Mouse (Mus musculus): ENCODE measurements around the gene Kpna7. TPM values are rescaled to one million over a fixed set of nuclear protein-coding genes. Genes with fewer than 3 reads are reported as not detected.

The Kpna7 gene
- polyA plus RNA-seq, 1 experiment from 2014 or later, result not detected

DNA sequence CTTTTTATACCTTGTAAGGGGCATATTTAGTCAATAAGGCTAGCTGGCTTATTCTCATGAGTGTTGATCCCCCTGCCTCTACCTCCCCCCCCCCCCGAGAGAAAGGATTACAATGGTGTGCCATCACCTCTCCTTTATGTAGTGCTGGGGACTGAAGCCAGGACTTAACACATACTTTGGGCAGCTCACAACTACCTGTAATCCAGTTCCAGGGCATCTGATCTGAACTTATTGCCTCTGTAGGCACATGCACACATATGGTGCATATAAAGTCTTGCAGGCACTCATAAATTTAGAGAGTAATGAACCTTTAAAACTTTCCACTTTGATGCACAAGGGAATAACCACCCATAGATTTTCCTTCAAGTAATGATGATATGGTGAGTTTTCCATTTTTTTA lies 69.6 kb downstream of the Kpna7 start:
- 76% methylated on average over 1 of the region's 1 CpGs for WGBS
- ATAC-seq (ENCODE audit: insufficient number of reproducible peaks, insufficient read depth, low FRiP score, low TSS enrichment, low read depth), result no peak
- no peaks in the 10 kb centered on the region for H3K9me3 ChIP-seq

DNA sequence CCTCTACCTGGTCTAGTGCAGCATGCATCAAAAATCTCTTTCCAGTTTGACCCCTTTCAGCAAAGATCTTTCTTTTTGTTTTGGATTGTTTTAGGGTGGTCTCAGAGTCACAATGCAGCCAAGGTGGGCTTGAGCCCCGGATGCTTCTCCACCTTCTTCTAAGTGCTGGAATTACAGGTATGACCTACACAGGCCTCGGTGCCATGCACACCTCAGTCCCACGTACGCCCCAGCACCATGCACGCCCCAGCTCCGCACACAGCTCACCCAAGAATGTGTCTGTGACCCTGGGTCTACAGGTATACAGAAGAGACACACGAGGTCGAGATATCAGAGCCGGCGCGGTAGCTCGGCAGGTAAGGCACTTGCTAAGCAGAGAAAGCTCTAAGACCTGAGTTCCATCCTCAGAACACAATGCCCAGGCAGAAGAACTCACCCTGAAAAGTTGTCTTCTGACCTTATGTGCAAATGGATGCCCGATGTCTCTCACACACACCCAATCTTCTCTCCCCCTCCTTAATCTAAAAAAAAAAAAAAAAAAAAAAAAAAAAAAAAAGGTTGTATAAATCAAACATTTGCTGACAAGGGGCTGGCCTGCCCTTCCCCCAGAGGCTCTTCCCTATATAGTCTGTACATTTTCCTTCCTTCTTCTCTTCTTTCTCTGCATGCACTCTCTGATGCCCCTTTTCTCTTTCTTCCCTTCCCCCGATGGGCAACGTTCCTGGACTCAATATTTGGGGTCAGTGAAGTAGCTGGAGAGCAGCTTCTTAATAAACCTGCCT lies 74.8 kb downstream of the Kpna7 start:
- H3K36me3 ChIP-seq, result no peaks in the 10 kb centered on the region
- no peaks in the 10 kb centered on the region for H3K27me3 ChIP-seq
- H3K4me2 ChIP-seq, result no peak overlapping the region
- no peak overlapping the region for H3K4me3 ChIP-seq
- no peak overlapping the region for H3K9ac ChIP-seq
- H3K9me3 ChIP-seq, result no peaks in the 10 kb centered on the region
- no peak overlapping the region for H3K27ac ChIP-seq
- no peaks in the 10 kb centered on the region for H3K4me1 ChIP-seq
- 89% methylated on average over 15 of the region's 15 CpGs for WGBS
- no peak for ATAC-seq (ENCODE audit: insufficient number of reproducible peaks, insufficient read depth, low FRiP score, low TSS enrichment, low read depth)

More for the DNA sequence above, 69.6 kb downstream of the Kpna7 start:
- H3K36me3 ChIP-seq, result no peaks in the 10 kb centered on the region
- no peaks in the 10 kb centered on the region for H3K27me3 ChIP-seq
- no peak overlapping the region for H3K4me2 ChIP-seq
- no peak overlapping the region for H3K4me3 ChIP-seq
- H3K27ac ChIP-seq, result no peak overlapping the region
- H3K9ac ChIP-seq, result no peak overlapping the region
- peaks cover 6% of the 10 kb centered on the region; the same call in 1 of the 2 replicates for H3K4me1 ChIP-seq

DNA sequence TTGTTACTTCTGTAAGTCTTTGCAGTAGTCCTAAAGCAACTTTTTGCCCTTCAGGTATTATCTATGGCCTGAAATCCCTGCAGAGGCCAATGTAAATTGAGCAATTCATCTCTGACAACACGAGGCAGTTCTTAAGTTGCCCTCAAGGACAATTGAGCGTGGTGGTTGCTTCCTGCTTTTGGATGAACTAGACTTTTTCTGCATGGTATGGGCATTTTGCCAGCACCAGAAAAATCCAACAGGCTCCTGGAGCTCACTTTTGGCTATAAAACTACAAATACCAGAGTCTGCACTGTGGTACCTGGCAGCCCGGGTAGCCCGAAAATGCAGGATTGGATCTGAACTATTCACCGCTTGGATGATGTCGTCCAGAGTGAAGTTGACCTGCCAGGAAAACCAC lies 78.2 kb downstream of the Kpna7 start:
- 76% methylated on average over 6 of the region's 6 CpGs for WGBS
- Histone ChIP-seq H3K4me2 (no peak overlapping the region), H3K4me3 (no peak overlapping the region), H3K36me3 (no peaks in the 10 kb centered on the region), H3K27me3 (no peaks in the 10 kb centered on the region), H3K9me3 (no peaks in the 10 kb centered on the region), H3K9ac (no peak overlapping the region), H3K4me1 (no peaks in the 10 kb centered on the region), H3K27ac (no peak overlapping the region)
- ATAC-seq (ENCODE audit: insufficient number of reproducible peaks, insufficient read depth, low FRiP score, low TSS enrichment, low read depth), result no peak

- Histone ChIP-seq H3K4me2 (no peak overlapping the region), H3K36me3 (no peaks in the 10 kb centered on the region), H3K4me3 (no peak overlapping the region), H3K4me1 (no peaks in the 10 kb centered on the region), H3K27ac (no peak overlapping the region), H3K9me3 (no peaks in the 10 kb centered on the region), H3K9ac (no peak overlapping the region), H3K27me3 (no peaks in the 10 kb centered on the region)
- WGBS, result 77% methylated on average over 9 of the region's 9 CpGs
- no peak for ATAC-seq (ENCODE audit: insufficient number of reproducible peaks, insufficient read depth, low FRiP score, low TSS enrichment, low read depth)
Measured at GRCm38 (mm10) chr5:145004495-145004894, 79.3 kb downstream of the Kpna7 start.

DNA sequence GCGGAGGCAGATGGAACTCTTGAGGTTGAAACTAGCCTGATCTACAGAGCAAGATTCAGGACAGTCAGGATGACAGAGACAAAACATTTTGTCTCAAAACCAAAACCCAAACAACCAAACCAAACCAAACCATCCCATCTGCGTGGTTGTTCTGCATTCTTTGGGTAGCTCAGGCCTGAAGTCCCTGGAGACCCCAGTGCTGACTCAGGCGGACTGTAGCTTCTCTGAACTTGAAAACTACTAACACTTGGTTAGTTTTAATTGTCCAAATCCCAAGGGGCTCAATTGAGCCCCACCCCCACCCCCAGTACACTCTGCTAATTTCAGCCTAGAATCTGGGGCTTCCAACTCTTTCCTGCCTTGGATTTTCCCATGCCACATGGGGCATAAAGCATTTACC lies 80.5 kb downstream of the Kpna7 start:
- no peak for ATAC-seq (ENCODE audit: insufficient number of reproducible peaks, insufficient read depth, low FRiP score, low TSS enrichment, low read depth)
- no peaks in the 10 kb centered on the region for H3K27me3 ChIP-seq

DNA sequence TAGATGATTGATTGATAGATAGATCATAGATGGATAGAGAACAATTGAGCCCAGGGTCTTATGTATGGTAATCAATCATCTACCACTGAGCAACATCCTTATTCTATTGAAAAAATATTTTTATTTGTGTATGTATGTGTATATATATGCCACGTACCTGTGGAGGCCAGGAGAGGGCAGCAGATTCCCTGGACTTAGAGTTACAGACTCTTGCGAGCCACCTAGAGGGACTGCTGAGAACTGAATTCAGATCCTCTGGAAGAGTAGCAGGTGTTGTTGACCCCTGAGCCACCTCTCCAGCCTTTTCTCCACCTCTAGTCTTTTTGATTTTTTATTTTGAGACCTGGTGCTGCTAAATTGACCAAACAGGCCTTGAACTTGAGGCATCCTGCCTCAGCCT lies 85.3 kb downstream of the Kpna7 start:
- WGBS, result 32% methylated on average over 2 of the region's 2 CpGs
- Histone ChIP-seq H3K4me3 (no peak overlapping the region), H3K36me3 (no peaks in the 10 kb centered on the region), H3K4me1 (no peaks in the 10 kb centered on the region), H3K9me3 (no peaks in the 10 kb centered on the region), H3K27ac (no peak overlapping the region), H3K9ac (no peak overlapping the region), H3K27me3 (no peaks in the 10 kb centered on the region), H3K4me2 (no peak overlapping the region)
- ATAC-seq (ENCODE audit: insufficient number of reproducible peaks, insufficient read depth, low FRiP score, low TSS enrichment, low read depth), result no peak

More for the DNA sequence above, 80.5 kb downstream of the Kpna7 start:
- Histone ChIP-seq H3K9ac (no peak overlapping the region), H3K36me3 (no peaks in the 10 kb centered on the region), H3K4me2 (no peak overlapping the region), H3K4me3 (no peak overlapping the region), H3K4me1 (no peaks in the 10 kb centered on the region), H3K27ac (no peak overlapping the region), H3K9me3 (no peaks in the 10 kb centered on the region)
- 72% methylated on average over 3 of the region's 3 CpGs for WGBS

DNA sequence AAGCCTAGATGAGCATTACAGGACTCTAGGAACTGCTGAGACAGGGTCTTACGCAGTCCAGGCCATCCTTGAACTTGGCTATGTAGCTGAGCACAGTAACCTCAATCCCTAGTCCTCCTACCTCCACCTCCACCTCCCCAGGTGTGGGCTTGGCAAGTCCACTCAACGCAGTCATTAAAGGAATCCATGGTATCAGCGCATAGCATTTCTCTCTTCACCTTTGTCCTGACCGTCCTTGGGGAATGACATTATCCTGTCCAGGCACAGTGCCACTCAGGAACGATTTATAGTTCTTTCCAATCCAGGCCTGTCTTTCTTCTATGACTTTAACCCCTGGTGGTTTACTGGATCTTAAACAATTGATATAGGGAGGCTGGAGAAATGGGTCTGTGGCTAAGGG lies 93.3 kb downstream of the Kpna7 start:
- no peak for ATAC-seq (ENCODE audit: insufficient number of reproducible peaks, insufficient read depth, low FRiP score, low TSS enrichment, low read depth)
- no peak overlapping the region for H3K4me3 ChIP-seq
- H3K9ac ChIP-seq, result no peak overlapping the region
- H3K4me2 ChIP-seq, result no peak overlapping the region
- no peaks in the 10 kb centered on the region for H3K27me3 ChIP-seq
- H3K9me3 ChIP-seq, result no peaks in the 10 kb centered on the region
- peaks cover 4% of the 10 kb centered on the region; the same call in 1 of the 2 replicates for H3K4me1 ChIP-seq
- H3K36me3 ChIP-seq, result no peaks in the 10 kb centered on the region
- no peak overlapping the region for H3K27ac ChIP-seq
- 72% methylated on average over 5 of the region's 5 CpGs for WGBS

GRCm38 (mm10) chr5:144990051-144990450 lies 93.8 kb downstream of the Kpna7 start:
- H3K27ac ChIP-seq, result no peak overlapping the region
- no peak for ATAC-seq (ENCODE audit: insufficient number of reproducible peaks, insufficient read depth, low FRiP score, low TSS enrichment, low read depth)
- no peak overlapping the region for H3K9ac ChIP-seq
- no peaks in the 10 kb centered on the region for H3K36me3 ChIP-seq
- 61% methylated on average over 2 of the region's 2 CpGs for WGBS
- no peak overlapping the region for H3K4me2 ChIP-seq
- peaks cover 4% of the 10 kb centered on the region; the same call in 1 of the 2 replicates for H3K4me1 ChIP-seq
- no peaks in the 10 kb centered on the region for H3K27me3 ChIP-seq
- no peaks in the 10 kb centered on the region for H3K9me3 ChIP-seq
- H3K4me3 ChIP-seq, result no peak overlapping the region

GRCm38 (mm10) chr5:144989061-144989405 lies 94.8 kb downstream of the Kpna7 start:
- no peak overlapping the region for H3K27ac ChIP-seq
- H3K4me2 ChIP-seq, result no peak overlapping the region
- H3K4me3 ChIP-seq, result no peak overlapping the region
- H3K4me1 ChIP-seq, result peaks cover 4% of the 10 kb centered on the region; the same call in 1 of the 2 replicates
- no peak overlapping the region for H3K9ac ChIP-seq
- H3K9me3 ChIP-seq, result 0 out of 2 replicates have a peak, but pooled peaks cover 6% of the 10 kb centered on the region
- H3K36me3 ChIP-seq, result no peaks in the 10 kb centered on the region
- 82% methylated on average over 4 of the region's 4 CpGs for WGBS
- no peaks in the 10 kb centered on the region for H3K27me3 ChIP-seq
- ATAC-seq (ENCODE audit: insufficient number of reproducible peaks, insufficient read depth, low FRiP score, low TSS enrichment, low read depth), result no peak

- ATAC-seq (ENCODE audit: insufficient number of reproducible peaks, insufficient read depth, low FRiP score, low TSS enrichment, low read depth), result no peak
- Histone ChIP-seq H3K36me3 (no peaks in the 10 kb centered on the region), H3K4me2 (no peak overlapping the region), H3K9me3 (0 out of 2 replicates have a peak, but pooled peaks cover 6% of the 10 kb centered on the region), H3K27me3 (no peaks in the 10 kb centered on the region), H3K4me1 (peaks cover 4% of the 10 kb centered on the region; the same call in 1 of the 2 replicates), H3K27ac (no peak overlapping the region), H3K9ac (no peak overlapping the region), H3K4me3 (no peak overlapping the region)
- 42% methylated on average over 9 of the region's 9 CpGs for WGBS
Measured at GRCm38 (mm10) chr5:144988340-144989060, 95.3 kb downstream of the Kpna7 start.

DNA sequence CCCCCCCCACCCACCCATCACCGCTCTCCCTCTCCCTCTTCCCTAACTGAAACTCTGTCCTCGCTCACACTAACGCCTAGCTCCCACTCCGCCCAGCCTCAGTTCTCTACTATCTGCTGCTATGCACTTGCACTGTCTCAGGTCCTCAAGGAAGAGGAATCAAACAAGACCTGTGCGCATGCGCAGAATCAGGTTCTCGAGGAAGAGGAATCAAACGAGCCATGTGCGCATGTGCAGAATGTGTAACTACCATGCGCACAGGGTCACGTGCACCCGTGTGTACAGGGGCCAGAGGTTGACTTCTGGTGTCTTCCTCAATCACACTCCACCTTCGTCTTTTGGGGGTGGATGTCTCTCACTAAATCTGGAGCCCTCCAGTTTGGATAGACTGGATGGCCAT lies 96.3 kb downstream of the Kpna7 start:
- no peak for ATAC-seq (ENCODE audit: insufficient number of reproducible peaks, insufficient read depth, low FRiP score, low TSS enrichment, low read depth)

GRCm38 (mm10) chr5:144984839-144985238 lies 99.0 kb downstream of the Kpna7 start:
- peaks cover 4% of the 10 kb centered on the region; the same call in 1 of the 2 replicates for H3K4me1 ChIP-seq
- 94% methylated on average over 5 of the region's 5 CpGs for WGBS
- 0 out of 2 replicates have a peak, but pooled peaks cover 10% of the 10 kb centered on the region for H3K9me3 ChIP-seq

More for the DNA sequence above, 96.3 kb downstream of the Kpna7 start:
- H3K9ac ChIP-seq, result no peak overlapping the region
- no peak overlapping the region for H3K27ac ChIP-seq
- no peaks in the 10 kb centered on the region for H3K27me3 ChIP-seq
- no peak overlapping the region for H3K4me3 ChIP-seq
- no peak overlapping the region for H3K4me2 ChIP-seq
- H3K9me3 ChIP-seq, result 0 out of 2 replicates have a peak, but pooled peaks cover 10% of the 10 kb centered on the region
- 88% methylated on average over 13 of the region's 13 CpGs for whole genome bisulfite sequencing
- H3K4me1 ChIP-seq, result peaks cover 4% of the 10 kb centered on the region; the same call in 1 of the 2 replicates
- no peaks in the 10 kb centered on the region for H3K36me3 ChIP-seq

More at GRCm38 (mm10) chr5:144984839-144985238, 99.0 kb downstream of the Kpna7 start:
- Histone ChIP-seq H3K27me3 (no peaks in the 10 kb centered on the region), H3K36me3 (no peaks in the 10 kb centered on the region), H3K27ac (no peak overlapping the region), H3K4me3 (no peak overlapping the region), H3K9ac (no peak overlapping the region), H3K4me2 (no peak overlapping the region)
- ATAC-seq (ENCODE audit: insufficient number of reproducible peaks, insufficient read depth, low FRiP score, low TSS enrichment, low read depth), result no peak

Measured in embryonic facial prominence, embryonic 13.5 days (tissue).